Mouse (Mus musculus) hematopoietic stem cell, adult 5-6 weeks (primary cell): ENCODE results near the gene Esr1. TPM values are rescaled to one million over a fixed set of nuclear protein-coding genes. Genes with fewer than 3 reads are reported as not detected.
A peak's percentile ranks its signal among the peaks of the same experiment; 100 is the strongest.

Source experiments
- ATAC-seq, 2 experiments: fragments of 125-278 bp in 1 of 2; replicated peaks in 1 of 2; 2 replicates each; pipeline ENCODE4 v1.8.0; 2016 to 2017; ENCODE audit warnings: inconsistent platforms in 2 of 2, mild to moderate bottlenecking in 2 of 2, moderate number of reproducible peaks in 2 of 2, low read depth in 1 of 2, moderate TSS enrichment in 1 of 2; ENCODE audit not compliant: low FRiP score in 2 of 2, poor library complexity in 2 of 2, severe bottlenecking in 2 of 2, insufficient read depth in 1 of 2, low TSS enrichment in 1 of 2
- total RNA-seq: library from RNA; stranded (forward); fragments of 172-1452, 232-1000 nt; gene quantifications from 2 replicates; pipeline ENCODE4 v1.2.3, GENCODE M21; 2017

Esr1 gene
- total RNA-seq, 1 experiment from 2014 or later = 19.2 TPM

DNA sequence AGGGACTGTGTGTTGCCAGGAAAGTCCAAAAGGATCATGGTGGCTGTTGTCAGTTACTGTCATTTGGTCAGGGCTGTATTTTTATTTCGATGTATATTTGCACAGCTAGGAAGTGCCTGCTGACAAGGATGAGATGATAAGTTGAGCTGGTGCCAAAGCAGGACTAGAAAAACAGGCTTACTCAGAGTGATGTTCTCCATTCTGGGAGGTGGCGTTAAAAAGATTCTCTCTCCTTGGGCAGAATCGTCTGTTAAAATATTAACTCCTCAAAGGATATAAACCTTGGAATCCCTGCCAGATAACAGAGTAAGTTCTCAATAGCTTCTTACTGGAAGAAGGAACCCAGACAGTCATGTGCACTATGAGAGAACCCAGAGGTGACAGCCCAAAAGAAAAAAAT lies 382.4 kb downstream of the Esr1 start:
- no peak for ATAC-seq

DNA sequence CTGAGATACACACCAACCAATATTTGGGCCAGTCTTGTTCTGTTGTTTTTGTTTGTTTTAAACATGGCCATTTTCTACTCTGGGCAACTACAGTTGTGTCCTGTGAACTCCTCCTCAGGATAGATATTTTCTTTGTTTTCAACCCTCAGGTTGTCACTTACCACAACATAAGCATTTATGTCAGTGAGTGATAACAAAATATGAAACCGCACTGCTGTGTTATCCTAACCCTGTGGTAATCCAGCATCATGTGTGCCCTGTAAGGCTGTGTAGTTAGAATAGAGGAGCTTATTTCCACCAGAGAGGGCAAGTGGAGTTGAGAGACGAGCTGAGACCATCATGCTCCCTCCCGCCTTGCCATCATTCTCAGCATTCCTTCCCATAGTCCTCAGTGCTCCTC lies 385.2 kb downstream of the Esr1 start:
- no peak for ATAC-seq

DNA sequence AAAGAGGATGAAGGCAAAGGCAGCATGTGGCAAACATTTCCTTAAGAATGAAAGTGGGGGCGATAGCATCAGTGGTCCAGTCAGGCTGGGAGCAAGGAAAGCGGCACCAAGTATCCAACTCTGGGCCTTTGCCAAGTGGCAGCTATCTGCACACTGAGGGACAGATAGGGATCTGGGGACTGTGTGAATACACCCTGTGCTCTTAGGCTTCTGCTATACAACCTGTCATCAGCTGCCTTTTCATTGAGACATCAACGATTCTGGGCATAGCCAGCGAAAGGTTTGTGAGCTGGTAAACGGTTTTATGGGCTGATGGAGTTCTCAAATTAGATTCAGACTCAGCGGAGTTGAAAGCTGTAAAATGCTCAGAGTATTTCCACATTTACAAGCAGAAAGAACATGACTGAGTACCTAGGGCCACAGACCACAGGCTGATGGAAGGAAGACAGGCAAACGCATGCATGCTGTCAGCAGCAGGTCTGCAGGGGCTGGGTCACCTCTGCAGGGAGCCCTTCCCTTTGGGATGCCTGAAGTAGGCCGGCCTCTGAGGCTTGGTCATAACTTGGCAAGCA lies 397.5 kb downstream of the Esr1 start:
- no peak for ATAC-seq

- ATAC-seq = no peak
Observed at GRCm38 (mm10) chr10:5012004-5012403, 400.6 kb downstream of the Esr1 start.

DNA sequence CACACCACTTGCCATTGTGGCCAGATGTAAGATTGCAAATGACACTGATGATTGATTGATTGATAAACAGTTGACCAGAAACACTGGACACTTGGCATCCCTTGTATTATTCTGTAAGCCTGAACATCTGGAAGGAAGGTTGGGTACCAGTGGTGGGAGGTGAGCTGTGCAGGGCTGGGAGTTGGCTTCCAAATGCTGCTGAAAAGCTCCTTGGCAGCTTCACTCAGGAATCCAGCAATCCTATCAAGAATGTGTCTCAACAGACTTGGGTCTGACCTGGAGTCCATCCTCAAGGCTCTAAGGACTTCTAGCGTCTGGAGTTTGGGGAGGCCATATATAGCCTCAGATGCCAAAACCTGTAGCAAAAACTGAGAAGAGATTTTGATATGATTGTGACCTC lies 403.6 kb downstream of the Esr1 start:
- ATAC-seq = no peak

- ATAC-seq = no peak
Observed at GRCm38 (mm10) chr10:5017148-5017547, 405.8 kb downstream of the Esr1 start.

DNA sequence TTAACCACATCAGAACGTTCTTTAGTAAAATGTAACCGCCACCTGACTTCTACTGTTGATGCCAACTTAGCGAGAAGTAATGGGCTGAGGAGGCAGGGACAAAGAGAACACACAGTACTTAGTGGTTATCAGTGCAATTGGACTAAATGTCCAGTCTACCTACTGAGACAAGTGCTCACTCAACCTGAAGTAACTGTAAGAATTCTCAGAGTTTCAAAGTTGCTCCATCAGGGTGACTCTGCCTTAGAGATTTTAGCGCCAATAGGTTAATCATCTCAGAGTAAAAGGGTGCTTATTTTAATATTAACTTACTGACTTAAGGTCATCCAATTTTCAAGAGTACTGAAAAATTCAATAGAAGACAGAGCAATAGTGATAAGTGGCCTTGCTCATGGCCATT lies 414.5 kb downstream of the Esr1 start:
- no peak for ATAC-seq

DNA sequence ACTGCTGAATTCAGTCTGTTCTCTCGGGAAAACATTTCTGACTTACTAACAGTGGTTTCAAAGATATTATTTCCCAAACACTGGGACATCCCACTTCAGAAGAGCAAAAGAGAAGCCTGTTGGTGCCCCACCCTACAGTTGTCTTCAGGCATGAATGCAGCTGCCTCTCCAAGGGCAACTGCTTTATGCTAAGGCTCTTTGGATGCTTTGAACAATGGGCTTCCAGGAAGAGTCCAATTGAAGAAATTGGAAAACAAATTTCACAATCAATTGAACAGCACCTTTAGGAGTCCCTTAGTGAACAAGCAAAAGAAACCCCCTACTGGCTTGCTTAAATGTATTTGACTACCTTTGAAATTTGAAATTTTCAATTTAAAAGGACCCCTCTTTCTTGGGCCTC lies 415.8 kb downstream of the Esr1 start:
- ATAC-seq = no peak

- ATAC-seq = no peak
Observed at GRCm38 (mm10) chr10:5028301-5028700, 416.9 kb downstream of the Esr1 start.

DNA sequence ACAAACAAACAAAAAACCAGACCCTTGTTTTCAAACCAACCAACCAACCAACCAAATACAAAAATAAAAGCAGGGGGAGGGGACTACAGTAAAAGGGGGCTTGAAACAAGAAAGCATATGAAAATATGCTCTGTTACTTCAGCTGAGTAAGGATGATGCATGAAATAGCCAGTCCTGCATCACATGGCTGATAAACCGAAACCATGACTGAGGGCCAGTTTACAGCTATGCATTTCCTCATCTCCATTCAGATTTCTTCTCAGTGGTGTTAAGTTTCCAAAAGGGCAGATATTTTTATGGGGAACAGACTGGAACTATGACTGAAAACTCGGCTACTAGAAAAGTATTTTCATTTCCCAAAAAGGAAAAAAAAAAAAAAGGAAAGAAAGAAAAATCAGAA lies 417.8 kb downstream of the Esr1 start:
- ATAC-seq = no peak

GRCm38 (mm10) chr10:5029883-5030282 lies 418.5 kb downstream of the Esr1 start:
- ATAC-seq = no peak

DNA sequence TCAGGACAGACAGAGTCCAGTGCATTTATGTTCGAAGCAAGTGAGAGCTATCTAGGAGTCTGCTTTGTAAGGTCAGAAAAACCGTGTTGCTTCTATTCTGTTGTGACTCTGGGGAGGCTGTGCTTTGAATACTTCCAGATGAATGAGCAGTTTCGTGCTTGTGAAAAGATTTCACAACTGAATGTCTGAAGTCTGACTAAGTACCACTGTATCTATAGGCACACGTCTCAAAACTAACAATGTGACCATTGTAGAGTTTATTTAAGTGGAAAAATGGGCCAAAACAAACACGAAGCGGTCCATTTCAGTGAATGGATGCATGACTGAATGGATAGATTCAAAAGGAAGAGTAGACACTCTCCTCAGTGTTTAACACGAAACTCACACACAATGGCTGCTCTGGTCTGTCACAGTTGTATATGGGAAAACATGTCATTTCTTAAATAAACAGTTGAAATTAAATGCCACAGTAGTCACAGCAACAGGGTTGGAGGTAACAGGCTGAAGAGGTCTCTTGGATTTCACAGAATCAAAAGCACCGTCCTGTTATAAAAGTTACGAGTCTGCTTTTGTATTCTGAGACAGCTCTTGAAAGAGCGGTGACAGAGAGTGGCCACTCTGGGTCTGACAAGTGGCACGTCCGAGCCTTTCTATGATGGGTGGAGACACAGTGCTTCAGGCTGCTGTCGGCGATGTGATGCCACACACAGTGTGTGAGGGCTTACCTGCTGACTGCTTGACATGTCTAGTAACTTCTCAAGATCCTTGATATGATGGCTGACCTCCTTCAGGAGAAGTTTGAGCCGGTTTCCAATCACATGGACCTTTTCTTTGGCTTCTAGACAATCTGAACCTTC lies 421.0 kb downstream of the Esr1 start:
- no peak for ATAC-seq

- no peak for ATAC-seq
Observed at GRCm38 (mm10) chr10:5041254-5041653, 429.9 kb downstream of the Esr1 start.

GRCm38 (mm10) chr10:5044481-5044880 lies 433.1 kb downstream of the Esr1 start:
- ATAC-seq = peak; percentile 32 to 56; a peak in 1 of 4 replicates

DNA sequence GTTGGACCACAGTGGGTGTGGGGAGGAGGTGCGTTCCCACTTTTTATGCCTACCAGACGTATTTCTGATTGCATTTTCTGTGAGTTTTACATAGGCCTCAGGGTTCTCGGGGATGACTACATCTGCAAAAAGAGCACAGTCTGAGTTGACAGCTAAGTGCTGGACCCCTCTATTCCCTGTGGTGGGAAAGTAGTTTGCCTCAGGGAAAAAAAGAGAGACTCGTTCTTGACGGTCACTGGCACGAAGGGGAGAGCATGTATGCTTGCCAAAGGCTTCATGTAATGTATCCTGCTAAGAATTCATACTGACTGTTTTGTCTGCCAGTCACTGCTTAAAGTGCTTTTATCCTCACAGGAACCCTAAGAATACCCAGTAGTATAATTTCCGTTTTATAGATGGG lies 433.8 kb downstream of the Esr1 start:
- no peak for ATAC-seq

DNA sequence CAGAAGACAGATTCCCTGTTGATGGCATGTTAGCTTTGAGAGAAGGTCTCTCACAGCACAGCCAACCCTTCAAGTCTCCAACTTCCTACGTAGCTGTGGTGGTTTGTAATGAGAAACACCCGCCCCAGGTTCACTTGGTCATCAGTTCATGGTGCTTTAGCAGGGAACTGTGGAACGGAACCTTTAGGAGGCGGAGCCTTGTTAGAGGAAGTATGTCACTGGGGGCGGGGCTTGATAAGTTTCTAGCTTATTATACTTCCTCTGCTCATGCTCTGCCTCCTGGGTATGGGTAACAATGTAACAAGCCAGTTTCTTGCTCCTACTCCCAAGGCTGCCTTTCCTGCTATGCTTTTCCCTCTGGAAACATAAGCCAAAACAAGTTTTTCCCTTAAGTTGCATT lies 434.3 kb downstream of the Esr1 start:
- no peak for ATAC-seq
